Mouse (Mus musculus) bone marrow macrophage, adult 2 months (primary cell): ENCODE data around the gene Per1.

Experiments used
- CTCF ChIP-seq: IDR thresholded peaks from 2 replicates; pipeline ENCODE4 v1.5.1; 2012; ENCODE audit warnings: low read depth, mild to moderate bottlenecking, low read length, moderate library complexity
- POLR2A ChIP-seq: IDR thresholded peaks from 2 replicates; pipeline ENCODE4 v1.6.1; 2012; ENCODE audit warnings: mild to moderate bottlenecking, low read depth, low read length, borderline replicate concordance

DNA sequence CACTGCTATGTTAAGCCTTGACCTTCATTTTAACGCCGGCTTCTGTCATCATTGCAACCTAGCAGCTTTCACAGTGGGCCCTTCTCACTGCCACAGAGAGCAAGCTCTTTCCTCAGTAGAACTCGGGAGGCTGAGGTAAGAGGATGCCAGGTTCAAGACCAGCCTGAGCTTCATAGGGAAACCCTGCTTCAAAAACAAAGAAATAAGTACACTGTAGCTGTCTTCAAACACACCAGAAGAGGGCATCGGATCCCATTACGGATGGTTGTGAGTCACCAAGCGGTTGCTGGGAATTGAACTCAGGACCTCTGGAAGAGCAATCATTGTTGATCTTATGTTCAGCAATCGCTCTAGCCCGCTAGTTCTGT is 14.2 kb upstream of the Per1 start:
- TF ChIP-seq CTCF (no peak), POLR2A (no peak)
